Mouse (Mus musculus): ENCODE measurements around the gene Ifna1. TPM values are rescaled to one million over a fixed set of nuclear protein-coding genes. Genes with fewer than 3 reads are reported as not detected.
"Not testable (repeated sequence)": the region's sequence is repeated elsewhere in the genome, so short reads cannot be mapped to it uniquely, and the experiment has no call there.

Ifna1 gene
- total RNA-seq (2021) = not detected
- long read RNA-seq = 0 reads

DNA sequence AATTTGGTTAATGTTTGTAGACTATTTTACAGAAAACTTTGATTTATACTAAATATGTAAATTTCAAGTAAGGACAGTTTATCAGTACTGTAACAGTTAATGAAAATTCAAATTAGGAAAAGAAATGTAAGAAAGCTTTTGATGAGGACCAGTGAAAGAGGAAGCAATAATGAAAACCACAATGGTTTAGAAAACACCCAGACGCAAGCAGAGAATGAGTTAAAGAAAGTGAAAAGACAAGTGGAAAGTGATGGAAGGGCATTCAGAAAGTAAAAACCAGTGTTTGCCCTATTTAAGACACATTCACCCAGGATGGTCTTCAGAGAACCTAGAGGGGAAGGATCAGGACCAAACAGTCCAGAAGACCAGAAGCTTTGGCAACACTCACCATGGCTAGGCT lies at the start of gene Ifna1:
Ifna1 (plus strand) TSS at position 390 of the 400 bp plus-strand sequence.
- DNase-seq (ENCODE audit: low spot score in 2 of 2) = no peak

DNA sequence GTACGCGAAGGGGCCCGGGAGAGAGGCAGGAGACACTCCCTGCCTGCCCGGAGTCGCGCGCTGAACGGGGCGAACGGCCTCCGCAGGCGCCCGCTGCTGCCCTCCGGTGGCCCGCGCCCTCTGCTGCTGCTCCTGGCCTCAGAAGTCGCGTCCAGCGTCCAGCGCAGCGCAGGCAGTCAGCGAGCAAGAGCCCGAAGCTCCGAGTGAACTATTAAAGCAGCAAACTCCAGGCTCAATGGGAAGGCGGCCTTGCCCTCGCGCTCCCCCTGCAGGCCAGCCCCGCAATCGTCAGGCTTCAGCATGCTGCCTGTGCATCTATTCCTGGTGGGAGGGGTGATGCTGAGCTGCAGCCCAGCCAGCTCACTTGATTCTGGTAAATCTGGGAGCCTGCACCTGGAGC lies 46.9 kb upstream of the Ifna1 start, which contains the start of gene Gm13287:
Gm13287 (plus strand) TSS at position 301 of the 400 bp plus-strand sequence.
- not testable (repeated sequence) for DNase-seq (ENCODE audit: low spot score in 2 of 2)

DNA sequence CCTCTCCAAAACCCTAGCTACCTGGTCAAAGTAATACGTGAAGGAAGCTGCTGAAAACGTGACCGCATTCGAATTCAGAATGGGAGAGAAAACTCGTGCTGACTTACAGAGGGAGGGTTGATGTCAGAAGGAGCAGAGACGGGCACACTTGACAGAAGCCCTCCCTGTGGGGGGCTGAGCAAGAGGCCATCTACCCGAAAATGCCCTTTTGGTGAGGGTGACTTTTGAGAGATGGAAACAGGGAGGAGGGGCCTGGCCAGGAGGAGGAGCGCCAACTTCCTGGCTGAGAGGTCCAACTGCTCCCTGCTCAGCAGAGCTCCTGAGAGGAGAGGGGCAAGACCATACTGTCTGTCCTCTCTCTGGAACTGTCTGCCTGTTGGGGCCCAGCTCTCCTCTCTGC lies 44.7 kb upstream of the Ifna1 start, which contains the start of gene Gm13288:
Gm13288 (plus strand) TSS at position 301 of the 400 bp plus-strand sequence.
- not testable (repeated sequence) for DNase-seq (ENCODE audit: low spot score in 2 of 2)

DNA sequence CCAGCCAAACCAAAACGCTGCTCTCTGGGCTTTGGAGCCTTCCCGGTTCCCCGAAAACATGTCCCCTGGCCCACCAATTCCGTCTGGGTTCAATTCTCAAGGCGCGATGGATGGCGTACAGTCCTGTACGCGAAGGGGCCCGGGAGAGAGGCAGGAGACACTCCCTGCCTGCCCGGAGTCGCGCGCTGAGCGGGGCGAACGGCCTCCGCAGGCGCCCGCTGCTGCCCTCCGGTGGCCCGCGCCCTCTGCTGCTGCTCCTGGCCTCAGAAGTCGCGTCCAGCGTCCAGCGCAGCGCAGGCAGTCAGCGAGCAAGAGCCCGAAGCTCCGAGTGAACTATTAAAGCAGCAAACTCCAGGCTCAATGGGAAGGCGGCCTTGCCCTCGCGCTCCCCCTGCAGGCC lies 44.1 kb upstream of the Ifna1 start:
- not testable (repeated sequence) for DNase-seq (ENCODE audit: low spot score in 2 of 2)

DNA sequence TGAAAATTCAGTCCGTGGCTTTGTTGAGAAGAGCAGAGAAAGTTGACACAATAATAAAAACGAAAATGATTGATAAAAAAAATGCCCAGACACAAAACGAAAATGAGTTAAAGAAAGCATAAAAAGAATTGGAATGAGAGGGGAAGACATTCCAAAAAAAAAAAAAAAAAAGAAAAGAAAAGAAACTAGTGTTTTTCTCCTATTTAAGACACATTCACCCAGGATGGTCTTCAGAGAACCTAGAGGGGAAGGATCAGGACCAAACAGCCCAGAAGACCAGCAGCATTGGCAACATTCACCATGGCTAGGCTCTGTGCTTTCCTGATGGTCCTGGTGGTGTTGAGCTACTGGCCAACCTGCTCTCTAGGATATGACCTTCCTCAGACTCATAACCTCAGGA lies 34.0 kb upstream of the Ifna1 start, which contains the start of gene Ifna7:
Ifna7 (plus strand) TSS at position 301 of the 400 bp plus-strand sequence.
- no peak for DNase-seq (ENCODE audit: low spot score in 2 of 2)

DNA sequence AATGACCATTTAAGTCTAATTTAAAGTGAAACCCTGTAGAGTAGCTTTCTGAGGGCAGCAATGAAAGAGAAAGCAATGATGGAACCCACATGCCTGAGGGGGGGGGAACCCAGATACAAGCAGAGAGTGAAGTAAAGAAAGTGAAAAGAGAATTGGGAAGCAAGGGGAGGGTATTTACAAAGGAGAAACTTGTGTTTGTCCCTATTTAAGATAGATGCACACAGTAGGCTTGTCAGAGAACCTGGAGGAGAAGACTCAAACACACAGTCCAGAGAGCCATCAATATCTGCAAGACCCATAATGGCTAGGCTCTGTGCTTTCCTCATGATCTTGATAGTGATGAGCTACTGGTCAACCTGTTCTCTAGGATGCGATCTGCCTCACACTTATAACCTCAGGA lies 30.2 kb upstream of the Ifna1 start, which contains the start of gene Ifna11:
Ifna11 (plus strand) TSS at position 301 of the 400 bp plus-strand sequence.
- DNase-seq (ENCODE audit: low spot score in 2 of 2) = no peak

DNA sequence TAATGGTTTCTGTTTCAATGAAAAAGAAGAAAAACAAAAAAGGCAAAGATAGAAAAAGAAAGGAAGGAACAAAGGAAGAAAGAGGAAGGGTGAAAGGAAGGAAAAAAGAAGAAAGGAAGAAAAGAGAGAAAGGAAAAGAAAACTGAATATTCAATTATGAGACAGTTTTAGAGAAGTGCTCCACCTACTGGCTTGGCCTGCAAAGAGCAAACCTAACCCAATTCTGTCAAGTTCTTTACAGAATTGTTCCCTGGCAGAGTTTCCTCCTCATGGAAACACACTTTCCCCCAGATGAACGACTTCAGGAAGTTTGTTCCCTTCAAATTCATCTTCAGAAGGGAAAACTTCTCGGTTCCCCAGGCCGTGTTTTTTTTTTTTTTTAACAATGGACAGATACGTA lies 26.9 kb upstream of the Ifna1 start:
- DNase-seq (ENCODE audit: low spot score in 2 of 2) = peak in 1 of 2 experiments; percentile 14

DNA sequence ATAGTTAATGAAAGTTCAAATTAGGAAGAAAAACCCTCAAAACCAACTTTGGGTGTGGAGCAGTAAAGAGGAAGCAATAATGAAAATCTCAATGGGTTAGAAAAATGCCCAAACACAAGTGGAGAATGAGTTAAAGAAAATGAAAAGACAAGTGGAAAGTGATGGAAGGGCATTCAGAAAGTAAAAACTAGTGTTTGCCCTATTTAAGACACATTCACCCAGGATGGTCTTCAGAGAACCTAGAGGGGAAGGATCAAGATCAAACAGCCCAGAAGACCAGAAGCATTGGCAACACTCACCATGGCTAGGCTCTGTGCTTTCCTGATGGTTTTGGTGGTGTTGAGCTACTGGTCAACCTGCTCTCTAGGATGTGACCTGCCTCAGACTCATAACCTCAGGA lies 22.8 kb upstream of the Ifna1 start, which contains the start of gene Ifna6:
Ifna6 (plus strand) TSS at position 301 of the 400 bp plus-strand sequence.
- not testable (repeated sequence) for DNase-seq (ENCODE audit: low spot score in 2 of 2)

DNA sequence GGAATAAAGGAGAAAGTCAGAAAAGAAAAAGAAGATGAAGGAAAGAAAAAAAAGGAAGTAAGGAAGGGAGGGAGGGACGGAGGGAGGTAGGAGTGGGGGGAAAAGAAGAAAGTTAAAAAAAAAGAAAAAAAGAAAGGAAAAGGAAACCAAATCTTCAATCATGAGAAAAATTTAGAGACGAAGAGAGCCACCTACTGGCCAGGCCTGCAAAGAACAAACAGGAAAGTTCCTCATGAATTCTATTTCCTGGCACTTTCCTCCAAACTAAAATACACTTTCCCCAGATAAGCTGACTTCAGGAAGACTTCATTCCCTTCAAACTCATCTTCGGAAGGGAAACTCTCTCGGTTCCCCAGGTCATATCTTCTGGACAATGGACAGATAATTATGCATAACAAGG lies 19.4 kb upstream of the Ifna1 start:
- DNase-seq (ENCODE audit: low spot score in 2 of 2) = peak in 1 of 2 experiments; percentile 48

DNA sequence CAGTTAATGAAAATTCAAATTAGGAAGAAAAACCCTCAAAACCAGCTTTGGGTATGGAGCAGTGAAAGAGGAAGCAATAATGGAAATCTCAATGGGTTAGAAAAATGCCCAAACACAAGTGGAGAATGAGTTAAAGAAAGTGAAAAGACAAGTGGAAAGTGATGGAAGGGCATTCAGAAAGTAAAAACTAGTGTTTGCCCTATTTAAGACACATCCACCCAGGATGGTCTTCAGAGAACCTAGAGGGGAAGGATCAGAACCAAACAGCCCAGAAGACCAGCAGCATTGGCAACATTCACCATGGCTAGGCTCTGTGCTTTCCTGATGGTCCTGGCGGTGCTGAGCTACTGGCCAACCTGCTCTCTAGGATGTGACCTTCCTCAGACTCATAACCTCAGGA lies 14.7 kb upstream of the Ifna1 start, which contains the start of gene Ifna5:
Ifna5 (plus strand) TSS at position 301 of the 400 bp plus-strand sequence.
- not testable (repeated sequence) for DNase-seq (ENCODE audit: low spot score in 2 of 2)

DNA sequence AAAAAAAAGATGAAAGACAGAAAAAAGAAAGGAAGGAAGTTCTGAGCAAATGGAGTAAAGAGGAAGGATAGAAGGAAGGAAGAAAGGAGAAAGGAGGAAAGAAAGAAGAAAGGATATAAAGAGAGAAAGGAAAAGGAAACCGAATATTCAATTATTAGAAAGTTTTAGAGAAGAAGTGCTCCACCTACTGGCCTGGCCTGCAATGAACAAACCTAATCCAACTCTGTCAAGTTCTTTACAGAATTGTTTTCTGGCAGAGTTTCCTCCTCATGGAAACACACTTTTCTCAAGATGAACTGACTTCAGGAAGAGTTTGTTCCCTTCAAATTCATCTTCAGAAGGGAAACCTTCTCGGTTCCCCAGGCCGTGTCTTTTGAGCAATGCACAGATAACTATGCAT lies 11.1 kb upstream of the Ifna1 start:
- DNase-seq (ENCODE audit: low spot score in 2 of 2) = peak in 1 of 2 experiments; percentile 5

DNA sequence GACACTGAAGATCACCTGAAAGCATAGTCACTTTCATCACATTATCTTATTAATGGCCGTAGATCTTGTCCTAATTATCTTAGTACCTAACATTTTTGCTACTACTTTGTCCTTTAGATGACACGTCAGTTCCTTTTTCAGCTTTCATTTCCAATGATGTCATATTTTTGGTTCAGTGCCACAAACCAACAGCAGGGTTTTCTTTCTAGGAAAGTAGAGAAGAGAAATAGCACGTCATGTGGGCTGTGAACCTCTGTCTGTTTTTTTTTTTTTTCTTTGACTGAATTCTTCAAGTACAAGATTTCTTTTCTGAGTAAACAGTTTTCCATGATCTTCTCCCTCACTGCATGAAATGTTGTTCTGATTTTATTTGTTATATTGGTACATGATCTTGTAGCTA lies 9.8 kb upstream of the Ifna1 start:
- no peak for DNase-seq (ENCODE audit: low spot score in 2 of 2)

DNA sequence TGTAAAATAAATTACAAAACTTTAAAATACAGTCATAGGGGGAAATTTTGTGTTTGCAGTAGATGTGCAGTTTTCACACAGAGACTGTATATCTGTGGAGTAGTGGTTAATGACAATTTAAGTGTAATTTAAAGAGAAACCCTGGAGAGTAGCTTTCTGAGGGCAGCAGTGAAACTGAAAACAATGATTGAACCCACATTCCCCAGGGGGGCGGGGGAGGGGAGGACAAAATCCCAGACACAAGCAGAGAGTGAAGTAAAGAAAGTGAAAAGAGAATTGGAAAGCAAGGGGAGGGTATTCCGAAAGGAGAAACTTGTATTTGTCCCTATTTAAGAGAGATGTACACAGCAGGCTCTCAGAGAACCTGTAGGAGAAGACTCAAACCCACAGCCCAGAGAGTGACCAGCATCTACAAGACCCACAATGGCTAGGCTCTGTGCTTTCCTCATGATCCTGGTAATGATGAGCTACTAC lies 8.4 kb upstream of the Ifna1 start, which contains the start of gene Ifna4:
Ifna4 (plus strand) TSS at position 424 of the 474 bp plus-strand sequence.
- DNase-seq (ENCODE audit: low spot score in 2 of 2) = no peak

DNA sequence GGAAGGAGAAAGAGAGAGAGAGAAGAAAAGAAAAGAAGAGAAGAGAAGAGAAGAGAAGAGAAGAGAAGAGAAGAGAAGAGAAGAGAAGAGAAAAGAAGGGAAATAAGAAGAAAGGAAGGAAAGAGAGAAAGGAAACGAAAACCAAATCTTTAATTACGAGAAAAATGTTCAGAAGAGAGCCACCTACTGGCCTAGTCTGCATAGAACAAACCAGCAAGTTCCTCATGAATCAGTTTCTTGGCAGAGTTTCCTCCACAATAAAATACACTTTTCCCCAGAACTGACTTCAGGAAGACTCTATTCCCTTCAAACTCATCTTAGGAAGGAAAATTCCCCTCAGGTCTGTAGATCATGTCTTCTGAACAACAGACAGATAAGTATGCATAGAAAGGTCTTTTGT lies 4.6 kb upstream of the Ifna1 start:
- no peak for DNase-seq (ENCODE audit: low spot score in 2 of 2)

DNA sequence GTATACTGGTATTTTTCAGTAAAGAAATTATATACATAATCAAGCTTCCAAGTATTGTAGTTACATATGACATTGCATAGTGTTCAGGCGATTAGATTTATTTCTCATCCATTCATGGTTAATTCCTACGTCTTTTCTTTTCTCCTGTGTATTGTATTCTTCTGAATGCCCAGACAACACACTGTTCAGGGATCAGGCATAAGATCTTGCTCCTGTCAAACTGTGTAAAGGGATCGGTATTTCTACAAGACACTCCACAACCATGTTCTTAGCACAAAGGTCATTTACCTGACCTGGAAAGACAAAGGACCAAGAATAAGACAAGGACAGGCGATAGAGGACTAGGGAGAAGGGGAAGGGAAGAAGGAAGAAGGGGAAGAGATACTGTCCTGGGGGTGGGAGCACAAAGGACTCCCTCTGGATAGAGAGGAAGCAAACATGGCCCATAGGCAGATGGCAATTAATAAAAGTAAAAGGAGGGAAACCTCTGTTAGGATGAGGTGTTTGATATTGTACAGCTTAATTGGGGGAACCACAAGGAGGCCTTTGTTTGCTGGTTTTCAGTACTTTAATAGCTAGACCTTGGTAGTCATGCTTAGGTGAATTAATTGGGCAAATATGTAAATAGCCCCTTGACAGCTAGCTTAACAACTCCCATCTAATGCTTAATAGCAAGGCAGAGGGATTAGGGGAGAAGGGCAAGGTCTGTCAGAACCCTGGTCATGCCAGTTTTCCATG lies 1.3 kb downstream of the Ifna1 start:
- no peak for DNase-seq (ENCODE audit: low spot score in 2 of 2)

DNA sequence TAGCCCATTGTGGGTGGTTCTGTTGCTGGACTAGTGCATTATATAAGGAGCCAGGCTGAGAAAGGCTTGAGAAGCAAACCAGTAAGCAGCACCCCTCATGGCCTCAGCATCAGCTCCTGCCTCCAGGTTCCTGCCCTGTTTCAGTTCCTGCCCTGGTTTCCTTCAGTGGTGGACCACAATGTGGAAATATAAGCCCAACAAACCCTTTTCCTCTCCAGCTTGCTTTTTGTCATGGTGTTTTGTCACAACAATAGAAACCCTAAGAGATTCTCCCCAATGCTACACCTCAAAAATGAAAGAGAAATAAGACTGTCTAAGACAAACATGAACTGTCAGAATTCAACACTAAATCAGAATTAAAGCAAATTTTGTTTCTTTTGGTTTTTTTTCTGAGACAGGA lies 9.3 kb downstream of the Ifna1 start:
- no peak for DNase-seq (ENCODE audit: low spot score in 2 of 2)

DNA sequence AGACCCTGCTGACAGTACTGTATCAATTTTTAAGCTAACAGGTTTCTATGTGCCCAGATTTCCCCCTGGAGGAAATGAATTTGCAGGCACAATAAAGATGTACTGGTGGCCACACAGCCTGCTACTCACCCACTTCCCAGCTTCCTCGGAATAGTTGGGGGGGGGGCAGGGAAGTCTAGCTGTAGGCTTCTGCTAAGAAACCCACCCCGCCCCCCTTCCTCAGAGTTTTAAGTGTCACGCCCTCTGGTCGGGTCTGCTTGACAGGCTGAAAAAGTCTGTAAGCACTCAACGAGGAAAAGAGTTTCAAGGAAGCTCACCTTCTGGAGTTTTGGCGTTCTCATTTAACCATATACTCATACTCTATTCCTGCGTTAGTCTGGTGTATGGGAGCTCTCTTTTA lies 13.4 kb downstream of the Ifna1 start:
- no peak for DNase-seq (ENCODE audit: low spot score in 2 of 2)

DNA sequence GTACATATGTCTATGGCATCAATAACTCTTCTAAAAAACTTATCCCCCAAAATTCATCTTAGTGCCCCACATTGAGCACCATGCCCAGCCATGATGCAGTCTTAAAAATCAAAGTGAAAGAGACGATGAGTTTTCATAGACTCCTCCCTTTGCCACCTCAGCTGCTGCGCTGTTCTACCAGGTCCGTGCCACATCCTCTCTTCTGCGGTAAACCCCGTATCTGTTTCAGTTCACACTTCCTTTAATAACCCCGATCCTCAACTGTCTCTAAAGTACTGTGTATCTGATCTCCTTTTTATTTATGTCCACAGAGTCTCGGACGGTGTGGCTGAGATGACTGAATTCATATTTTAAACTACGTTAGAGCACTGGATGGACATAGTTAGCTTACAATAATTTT lies 14.7 kb downstream of the Ifna1 start:
- no peak for DNase-seq (ENCODE audit: low spot score in 2 of 2)

DNA sequence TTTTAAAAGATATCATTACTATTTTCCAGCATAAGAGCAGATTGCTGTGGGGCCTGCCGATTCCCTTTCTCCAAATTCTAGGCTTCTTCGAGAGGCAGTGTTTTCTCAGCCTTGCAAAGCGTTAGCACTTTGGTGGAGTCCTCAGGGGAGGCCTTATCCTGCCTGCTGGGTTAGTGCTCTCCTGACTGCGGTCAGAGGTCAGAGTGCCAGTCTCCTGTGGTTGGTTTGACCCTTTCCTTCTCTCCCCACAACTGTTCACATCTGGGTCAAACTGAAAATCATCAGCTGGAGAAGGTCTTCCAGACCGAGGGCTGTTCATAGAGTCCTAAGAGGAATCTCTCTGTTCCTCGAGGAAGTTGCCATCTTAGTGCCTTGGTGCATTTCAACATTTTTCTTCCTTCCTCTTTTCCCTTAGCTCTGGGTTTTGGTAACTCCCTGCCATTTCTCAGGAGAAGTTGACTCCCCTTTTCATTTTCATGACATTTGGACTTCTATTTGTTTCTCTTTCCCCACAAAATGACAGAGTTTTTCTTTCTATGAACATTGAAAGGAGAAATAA lies 15.2 kb downstream of the Ifna1 start:
- no peak for DNase-seq (ENCODE audit: low spot score in 2 of 2)

DNA sequence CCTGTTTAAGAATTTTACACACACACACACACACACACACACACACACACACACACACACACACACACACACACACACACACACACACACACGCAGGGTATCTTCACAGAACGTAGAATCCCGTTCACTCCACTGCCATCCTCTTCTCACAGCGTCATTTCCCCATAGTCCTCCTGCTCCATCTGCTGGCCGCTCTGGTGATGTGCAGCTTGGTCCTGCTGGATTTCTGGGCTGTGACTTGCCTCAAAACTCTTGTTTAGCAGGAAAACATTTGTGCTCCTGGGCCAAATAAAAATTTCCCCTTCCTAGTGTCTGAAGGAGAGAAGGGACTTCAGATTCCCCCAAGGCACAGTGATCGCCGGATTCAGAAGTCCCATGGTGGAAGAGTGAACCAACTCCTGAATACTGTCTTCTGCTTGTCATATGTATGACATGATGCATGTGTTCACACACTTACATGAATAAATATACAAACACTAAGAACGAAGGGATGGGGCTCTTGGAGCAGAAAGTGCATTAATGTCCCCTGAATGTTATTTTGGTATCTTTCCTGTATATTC lies 17.6 kb downstream of the Ifna1 start:
- DNase-seq (ENCODE audit: low spot score in 2 of 2) = peak; percentile 43 to 77

All from layer of hippocampus, adult 18-20 months (tissue).